Mouse (Mus musculus) CD4-positive, CD25-positive, alpha-beta regulatory T cell, adult 2 months (primary cell): ENCODE data around the gene Cdca5.

Source experiments
- DNase-seq: peaks from one replicate; pipeline ENCODE4 v3.0.0-alpha.2; 2012; ENCODE audit warnings: low read depth, low spot score

Cdca5 gene

DNA sequence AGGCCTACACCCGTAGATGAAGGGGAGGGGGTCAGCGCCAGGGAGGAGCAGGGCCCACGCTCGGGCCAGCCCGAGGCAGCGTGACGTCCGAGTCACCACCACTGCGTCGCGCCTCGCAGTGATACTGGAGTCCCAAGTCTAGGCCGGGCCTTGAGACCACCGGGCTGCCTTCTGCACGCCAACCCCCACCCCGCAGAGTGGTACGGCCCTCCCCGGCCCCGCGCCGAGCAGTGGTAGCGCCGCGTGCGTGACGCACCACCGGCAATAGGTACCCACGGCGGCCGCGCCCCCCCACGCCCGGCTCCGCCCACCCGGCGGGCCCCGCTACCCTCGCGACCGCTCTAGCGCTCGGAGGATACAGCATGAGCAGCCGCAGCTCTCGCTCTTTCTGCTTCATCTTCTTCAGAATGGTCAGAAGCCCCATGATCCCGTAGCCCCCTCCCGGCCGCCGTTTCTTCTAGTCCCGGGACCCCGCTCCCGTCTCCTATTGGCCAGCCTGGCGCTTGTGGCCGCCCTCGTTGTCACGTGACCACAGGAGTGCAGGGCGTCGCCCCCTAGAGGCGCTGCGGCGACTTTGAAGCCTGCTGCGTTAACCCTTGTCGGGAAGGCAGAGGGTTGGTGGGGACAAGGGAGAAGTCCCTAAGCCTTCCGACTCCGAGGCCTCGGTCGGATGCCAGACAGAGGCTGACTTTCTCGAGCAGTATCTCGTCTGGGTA lies 56.1 kb downstream of the Cdca5 start, which contains the start of gene Batf2:
Batf2 (plus strand) TSS at position 306 of the 716 bp plus-strand sequence.
- peak; percentile 97 for DNase-seq

DNA sequence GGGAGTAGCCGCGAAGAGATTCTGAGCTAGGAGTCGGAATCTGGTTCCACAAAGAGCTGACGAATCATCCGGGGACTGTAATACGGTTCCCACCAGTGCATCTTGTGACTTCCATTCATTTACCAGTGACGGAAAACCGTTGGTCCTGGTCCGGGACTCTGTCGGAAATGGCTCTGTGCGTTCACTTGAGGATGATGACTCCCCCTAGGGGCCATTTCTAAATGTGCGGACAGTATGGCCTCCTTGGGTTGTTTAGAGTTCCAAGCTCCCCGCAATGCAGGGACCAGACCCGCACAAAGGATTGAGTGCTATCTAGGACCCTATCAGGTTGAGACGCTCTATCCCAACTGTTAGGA lies 56.6 kb downstream of the Cdca5 start, which contains the start of gene Arl2:
Arl2 (minus strand) TSS at position 155 of the 356 bp plus-strand sequence.
- DNase-seq, result peak; percentile 91
